Mouse (Mus musculus): ENCODE results near the gene Pex11g. TPM values are rescaled to one million over a fixed set of nuclear protein-coding genes. Genes with fewer than 3 reads are reported as not detected.

Pex11g gene
- total and polyA plus RNA-seq, 2 experiments from 2014 or later, result 2.0 to 4.9 TPM

DNA sequence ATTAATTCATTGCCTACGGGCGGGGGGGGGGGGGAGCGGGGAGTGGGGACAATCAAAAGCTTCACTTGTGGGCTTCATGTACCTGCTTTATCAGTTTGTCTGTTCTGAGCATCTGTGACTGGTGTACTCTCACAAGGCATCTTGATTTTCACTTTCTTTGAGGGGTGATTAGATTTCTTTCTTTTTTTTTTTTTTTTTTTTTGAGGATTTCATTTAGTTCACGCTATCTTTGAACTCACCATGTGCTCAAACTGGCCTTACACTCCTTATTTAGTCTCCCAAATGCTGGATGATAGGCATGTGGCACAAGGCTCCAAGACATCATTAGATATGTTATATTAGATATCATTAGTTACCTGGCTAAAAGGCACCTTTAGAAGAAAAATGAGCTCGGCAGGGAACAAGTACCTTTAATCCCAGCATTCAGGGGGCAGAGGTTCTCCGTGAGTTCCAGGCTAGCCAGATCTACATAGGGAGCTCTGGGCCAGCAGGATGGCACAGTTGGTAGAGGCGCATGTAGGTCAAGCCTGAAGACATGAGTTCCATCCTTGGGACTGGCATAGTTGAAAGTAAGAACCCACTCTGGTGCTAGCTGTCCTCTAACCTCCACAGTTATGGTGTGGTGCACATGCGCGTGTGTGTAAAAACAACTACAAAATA, 536 bp upstream of the Pex11g start:
- peak overlapping the region; percentile 67 for H3K4me2 ChIP-seq (ENCODE audit: low read depth, low read length)
- H3K9ac ChIP-seq (replicated peaks; ENCODE audit: low read length), result peak overlapping the region; percentile 46
- DNase-seq (ENCODE audit: low spot score) (no peak), ATAC-seq (no peak; the same call in 1 of the 2 replicates)
- 45% methylated on average over 9 of the region's 9 CpGs for WGBS
- peaks cover 4% of the 10 kb centered on the region; the same call in 1 of the 2 replicates for H3K4me1 ChIP-seq (ENCODE audit: insufficient read depth, low read length)
- no peaks in the 10 kb centered on the region for H3K27me3 ChIP-seq (ENCODE audit: insufficient read depth, low read length)
- H3K36me3 ChIP-seq (ENCODE audit: insufficient read depth, low read length), result no peaks in the 10 kb centered on the region
- no peak for TF ChIP-seq CTCF (IDR thresholded peaks at IDR 0.05; ENCODE audit: low read depth)
- H3K4me3 ChIP-seq (ENCODE audit: low read length), result peak overlapping the region; percentile 39
- no peaks in the 10 kb centered on the region for H3K9me3 ChIP-seq (ENCODE audit: low read length)
- peak overlapping the region; percentile 76 for H3K27ac ChIP-seq

DNA sequence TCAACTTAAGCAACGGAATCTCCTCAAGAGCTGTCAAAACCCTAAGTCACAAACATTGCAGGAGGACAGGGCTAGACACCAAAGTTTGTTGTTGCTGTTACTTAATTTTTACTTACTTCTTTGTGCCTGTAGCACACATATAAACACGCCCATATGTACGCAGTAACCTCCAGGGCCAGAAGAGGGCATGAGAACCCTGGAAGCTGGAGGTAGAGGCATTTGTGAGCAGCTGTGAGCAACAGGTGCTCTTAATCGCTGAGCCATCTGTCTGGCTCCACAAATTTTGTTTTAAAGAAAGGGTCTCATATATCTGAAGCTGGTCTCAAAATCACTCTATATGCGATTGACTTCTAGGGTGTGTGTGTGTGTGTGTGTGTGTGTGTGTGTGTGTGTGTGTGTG, 3.2 kb downstream of the Pex11g start:
- no peak overlapping the region for H3K4me2 ChIP-seq (ENCODE audit: low read depth, low read length)
- DNase-seq (ENCODE audit: low spot score) (peak; percentile 68), ATAC-seq (no peak)
- 58% methylated on average over 5 of the region's 5 CpGs for WGBS
- H3K36me3 ChIP-seq (ENCODE audit: insufficient read depth, low read length), result no peaks in the 10 kb centered on the region
- no peaks in the 10 kb centered on the region for H3K9me3 ChIP-seq (ENCODE audit: low read length)
- peaks cover 4% of the 10 kb centered on the region; the same call in 1 of the 2 replicates for H3K4me1 ChIP-seq (ENCODE audit: insufficient read depth, low read length)
- no peak overlapping the region for H3K9ac ChIP-seq (replicated peaks; ENCODE audit: low read length)
- no peak overlapping the region for H3K4me3 ChIP-seq (ENCODE audit: low read length)
- no peak overlapping the region for H3K27ac ChIP-seq
- TF ChIP-seq CTCF (IDR thresholded peaks at IDR 0.05; ENCODE audit: low read depth), result peak; percentile 63
- H3K27me3 ChIP-seq (ENCODE audit: insufficient read depth, low read length), result no peaks in the 10 kb centered on the region

GRCm38 (mm10) chr8:3463248-3463647, 4.2 kb downstream of the Pex11g start:
- no peak for ATAC-seq
- Histone ChIP-seq H3K27me3 (ENCODE audit: insufficient read depth, low read length) (no peaks in the 10 kb centered on the region), H3K4me1 (ENCODE audit: insufficient read depth, low read length) (peaks cover 4% of the 10 kb centered on the region; the same call in 1 of the 2 replicates), H3K36me3 (ENCODE audit: insufficient read depth, low read length) (no peaks in the 10 kb centered on the region; the same call in 1 of the 2 replicates), H3K27ac (no peak overlapping the region), H3K9me3 (ENCODE audit: low read length) (no peaks in the 10 kb centered on the region), H3K9ac (replicated peaks; ENCODE audit: low read length) (no peak overlapping the region), H3K4me3 (ENCODE audit: low read length) (no peak overlapping the region), H3K4me2 (ENCODE audit: low read depth, low read length) (no peak overlapping the region)
- DNase-seq (ENCODE audit: low spot score), result no peak
- 92% methylated on average over 2 of the region's 2 CpGs for WGBS
- TF ChIP-seq CTCF (IDR thresholded peaks at IDR 0.05; ENCODE audit: low read depth), result no peak

DNA sequence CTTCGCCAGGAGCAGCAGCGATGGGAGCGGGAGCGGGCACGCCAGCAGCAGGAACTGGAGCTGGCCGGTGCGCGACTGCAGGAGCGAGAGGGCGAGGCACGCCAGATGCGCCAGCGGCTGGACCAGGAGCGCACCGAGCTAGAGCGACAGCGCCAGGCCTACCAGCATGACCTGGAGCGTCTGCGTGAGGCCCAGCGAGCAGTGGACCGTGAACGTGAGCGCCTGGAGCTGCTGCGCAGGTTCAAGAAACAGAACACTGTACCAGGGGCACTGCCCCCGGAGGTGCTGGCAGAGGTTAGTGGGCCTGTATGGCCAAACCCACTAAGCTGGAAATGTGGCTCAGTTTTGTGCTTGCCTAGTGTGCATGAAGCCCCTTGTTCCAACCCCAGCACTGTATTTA, 15.5 kb downstream of the Pex11g start:
- Histone ChIP-seq H3K27ac (no peak overlapping the region), H3K36me3 (ENCODE audit: insufficient read depth, low read length) (peaks cover 67% of the 10 kb centered on the region), H3K4me3 (ENCODE audit: low read length) (no peak overlapping the region), H3K9me3 (ENCODE audit: low read length) (no peaks in the 10 kb centered on the region), H3K9ac (replicated peaks; ENCODE audit: low read length) (no peak overlapping the region), H3K4me1 (ENCODE audit: insufficient read depth, low read length) (no peaks in the 10 kb centered on the region), H3K27me3 (ENCODE audit: insufficient read depth, low read length) (no peaks in the 10 kb centered on the region), H3K4me2 (ENCODE audit: low read depth, low read length) (no peak overlapping the region)
- 96% methylated on average over 25 of the region's 25 CpGs for WGBS
- ATAC-seq (no peak), DNase-seq (ENCODE audit: low spot score) (no peak)
- no peak for TF ChIP-seq CTCF (IDR thresholded peaks at IDR 0.05; ENCODE audit: low read depth)

DNA sequence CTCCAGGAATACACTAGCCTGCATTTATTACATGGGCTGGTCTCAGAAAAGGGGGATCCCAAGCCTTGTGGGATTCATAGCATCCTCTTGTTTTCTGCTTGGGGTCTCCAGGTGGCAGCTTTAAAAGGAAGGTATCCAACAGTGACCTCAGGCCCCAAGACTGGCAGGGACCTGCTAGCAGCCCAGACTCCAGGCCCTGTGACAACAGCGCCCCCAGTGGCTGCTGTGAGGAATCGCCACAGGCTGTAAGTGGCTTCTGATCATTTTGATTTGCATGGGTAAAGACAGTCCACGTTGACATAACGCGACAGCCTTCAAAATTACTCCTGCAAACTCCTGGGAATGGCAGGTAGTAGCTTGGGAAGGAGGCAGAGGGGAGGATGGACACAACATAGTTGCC, 16.8 kb downstream of the Pex11g start:
- H3K27ac ChIP-seq, result no peak overlapping the region
- H3K4me3 ChIP-seq (ENCODE audit: low read length), result no peak overlapping the region
- peaks cover 72% of the 10 kb centered on the region for H3K36me3 ChIP-seq (ENCODE audit: insufficient read depth, low read length)
- H3K9ac ChIP-seq (replicated peaks; ENCODE audit: low read length), result no peak overlapping the region
- DNase-seq (ENCODE audit: low spot score) (peak; percentile 80), ATAC-seq (peak; percentile 57)
- no peak overlapping the region for H3K4me2 ChIP-seq (ENCODE audit: low read depth, low read length)
- peak; percentile 96 for TF ChIP-seq CTCF (IDR thresholded peaks at IDR 0.05; ENCODE audit: low read depth)
- WGBS, result 27% methylated on average over 5 of the region's 5 CpGs
- H3K4me1 ChIP-seq (ENCODE audit: insufficient read depth, low read length), result no peaks in the 10 kb centered on the region
- no peaks in the 10 kb centered on the region for H3K27me3 ChIP-seq (ENCODE audit: insufficient read depth, low read length)
- H3K9me3 ChIP-seq (ENCODE audit: low read length), result no peaks in the 10 kb centered on the region

DNA sequence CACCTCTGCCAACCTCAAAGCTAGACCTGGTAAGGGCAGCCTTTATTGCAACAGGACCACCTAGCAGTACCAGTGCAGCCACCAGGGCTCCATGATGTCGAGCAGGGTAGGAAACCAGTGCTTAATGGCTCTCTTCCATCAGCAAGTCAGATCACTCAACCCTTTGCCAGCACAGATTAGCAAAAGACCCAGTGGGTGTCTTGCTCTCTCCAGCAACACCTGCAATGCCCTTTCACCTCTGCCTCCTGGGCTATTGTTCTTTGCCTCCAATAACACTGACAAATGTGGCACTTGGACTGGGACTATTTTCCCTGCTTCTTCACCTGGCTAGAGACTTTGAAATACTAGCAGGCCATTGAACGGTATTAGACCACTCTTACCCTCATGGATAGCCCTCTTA, 18.3 kb downstream of the Pex11g start:
- H3K4me1 ChIP-seq (ENCODE audit: insufficient read depth, low read length), result no peaks in the 10 kb centered on the region
- H3K9ac ChIP-seq (replicated peaks; ENCODE audit: low read length), result no peak overlapping the region
- no peak for TF ChIP-seq CTCF (IDR thresholded peaks at IDR 0.05; ENCODE audit: low read depth)
- peaks cover 69% of the 10 kb centered on the region for H3K36me3 ChIP-seq (ENCODE audit: insufficient read depth, low read length)
- H3K27ac ChIP-seq, result no peak overlapping the region
- no peak overlapping the region for H3K4me3 ChIP-seq (ENCODE audit: low read length)
- H3K27me3 ChIP-seq (ENCODE audit: insufficient read depth, low read length), result no peaks in the 10 kb centered on the region
- no peak overlapping the region for H3K4me2 ChIP-seq (ENCODE audit: low read depth, low read length)
- ATAC-seq, result no peak
- H3K9me3 ChIP-seq (ENCODE audit: low read length), result no peaks in the 10 kb centered on the region
- DNase-seq (ENCODE audit: low spot score), result no peak
- 86% methylated on average over 2 of the region's 2 CpGs for WGBS

- TF ChIP-seq CTCF (IDR thresholded peaks at IDR 0.05; ENCODE audit: low read depth), result peak; percentile 50
- no peak overlapping the region for H3K4me2 ChIP-seq (ENCODE audit: low read depth, low read length)
- 76% methylated on average over 12 of the region's 12 CpGs for WGBS
- DNase-seq (ENCODE audit: low spot score) (no peak), ATAC-seq (no peak)
- H3K27me3 ChIP-seq (ENCODE audit: insufficient read depth, low read length), result no peaks in the 10 kb centered on the region
- H3K27ac ChIP-seq, result no peak overlapping the region
- H3K9me3 ChIP-seq (ENCODE audit: low read length), result no peaks in the 10 kb centered on the region
- H3K4me3 ChIP-seq (ENCODE audit: low read length), result no peak overlapping the region
- no peak overlapping the region for H3K9ac ChIP-seq (replicated peaks; ENCODE audit: low read length)
- H3K36me3 ChIP-seq (ENCODE audit: insufficient read depth, low read length), result peaks cover 55% of the 10 kb centered on the region
- no peaks in the 10 kb centered on the region for H3K4me1 ChIP-seq (ENCODE audit: insufficient read depth, low read length)
These were observed 28.0 kb downstream of the Pex11g start for GRCm38 (mm10) chr8:3439510-3439909.
